Mouse (Mus musculus): ENCODE results near the gene Nol12. TPM values are rescaled to one million over a fixed set of nuclear protein-coding genes. Genes with fewer than 3 reads are reported as not detected.

Gene Nol12
- total RNA-seq, 2 experiments from 2014 or later: 37.4 to 37.6 TPM

GRCm38 (mm10) chr15:78915660-78916017 is 19.1 kb upstream of the Nol12 start:
- peak in 1 of 2 experiments; percentile 57 for DNase-seq (ENCODE audit: extremely low spot score in 1 of 2, low spot score in 1 of 2)

- DNase-seq (ENCODE audit: extremely low spot score in 1 of 2, low spot score in 1 of 2): peak in 1 of 2 experiments; percentile 45
Measured at GRCm38 (mm10) chr15:78916052-78916826, 18.5 kb upstream of the Nol12 start.

GRCm38 (mm10) chr15:78918126-78918525 is 16.6 kb upstream of the Nol12 start:
- no peak for DNase-seq (ENCODE audit: extremely low spot score in 1 of 2, low spot score in 1 of 2)

- no peak for DNase-seq (ENCODE audit: extremely low spot score in 1 of 2, low spot score in 1 of 2)
Measured at GRCm38 (mm10) chr15:78919914-78920313, 14.8 kb upstream of the Nol12 start.

- no peak for DNase-seq (ENCODE audit: extremely low spot score in 1 of 2, low spot score in 1 of 2)
Measured at GRCm38 (mm10) chr15:78922700-78923099, 12.0 kb upstream of the Nol12 start.

GRCm38 (mm10) chr15:78923585-78923984 is 11.1 kb upstream of the Nol12 start:
- DNase-seq (ENCODE audit: extremely low spot score in 1 of 2, low spot score in 1 of 2): no peak

- no peak for DNase-seq (ENCODE audit: extremely low spot score in 1 of 2, low spot score in 1 of 2)
Measured at GRCm38 (mm10) chr15:78925129-78925528, 9.6 kb upstream of the Nol12 start.

GRCm38 (mm10) chr15:78926021-78926919 is 8.5 kb upstream of the Nol12 start, which contains the start of gene Lgals1:
Gene Lgals1 (plus strand): TSS chr15:78926725.
- DNase-seq (ENCODE audit: extremely low spot score in 1 of 2, low spot score in 1 of 2): peak in 1 of 2 experiments; percentile 35

- DNase-seq (ENCODE audit: extremely low spot score in 1 of 2, low spot score in 1 of 2): no peak
Measured at GRCm38 (mm10) chr15:78927021-78927787, 7.5 kb upstream of the Nol12 start.

- DNase-seq (ENCODE audit: extremely low spot score in 1 of 2, low spot score in 1 of 2): no peak
Measured at GRCm38 (mm10) chr15:78927788-78928457, 6.8 kb upstream of the Nol12 start.

GRCm38 (mm10) chr15:78928539-78928938 is 6.2 kb upstream of the Nol12 start:
- DNase-seq (ENCODE audit: extremely low spot score in 1 of 2, low spot score in 1 of 2): no peak

GRCm38 (mm10) chr15:78930192-78930706 is 4.5 kb upstream of the Nol12 start:
- DNase-seq (ENCODE audit: extremely low spot score in 1 of 2, low spot score in 1 of 2): no peak

- DNase-seq (ENCODE audit: extremely low spot score in 1 of 2, low spot score in 1 of 2): no peak
Measured at GRCm38 (mm10) chr15:78930801-78931426, 3.8 kb upstream of the Nol12 start.

GRCm38 (mm10) chr15:78931577-78931976 is 3.2 kb upstream of the Nol12 start:
- DNase-seq (ENCODE audit: extremely low spot score in 1 of 2, low spot score in 1 of 2): peak in 1 of 2 experiments; percentile 34

GRCm38 (mm10) chr15:78936403-78936802 is 1.7 kb downstream of the Nol12 start:
- no peak for DNase-seq (ENCODE audit: extremely low spot score in 1 of 2, low spot score in 1 of 2)

- DNase-seq (ENCODE audit: extremely low spot score in 1 of 2, low spot score in 1 of 2): no peak
Measured at GRCm38 (mm10) chr15:78937311-78937710, 2.6 kb downstream of the Nol12 start.

GRCm38 (mm10) chr15:78937963-78938362 is 3.2 kb downstream of the Nol12 start:
- DNase-seq (ENCODE audit: extremely low spot score in 1 of 2, low spot score in 1 of 2): no peak

GRCm38 (mm10) chr15:78940325-78940724 is 5.6 kb downstream of the Nol12 start:
- no peak for DNase-seq (ENCODE audit: extremely low spot score in 1 of 2, low spot score in 1 of 2)

- peak; percentile 67 to 90 for DNase-seq (ENCODE audit: extremely low spot score in 1 of 2, low spot score in 1 of 2)
Measured at GRCm38 (mm10) chr15:78942663-78943062, 7.9 kb downstream of the Nol12 start.

Data from layer of hippocampus, postnatal 25 days (tissue).